Mouse (Mus musculus): Measurements from ENCODE around the gene Slc48a1. TPM values are rescaled to one million over a fixed set of nuclear protein-coding genes. Genes with fewer than 3 reads are reported as not detected.
A peak's percentile ranks its signal among the peaks of the same experiment; 100 is the strongest.

Gene Slc48a1
- polyA plus RNA-seq, 1 experiment from 2014 or later, result 42.2 TPM

DNA sequence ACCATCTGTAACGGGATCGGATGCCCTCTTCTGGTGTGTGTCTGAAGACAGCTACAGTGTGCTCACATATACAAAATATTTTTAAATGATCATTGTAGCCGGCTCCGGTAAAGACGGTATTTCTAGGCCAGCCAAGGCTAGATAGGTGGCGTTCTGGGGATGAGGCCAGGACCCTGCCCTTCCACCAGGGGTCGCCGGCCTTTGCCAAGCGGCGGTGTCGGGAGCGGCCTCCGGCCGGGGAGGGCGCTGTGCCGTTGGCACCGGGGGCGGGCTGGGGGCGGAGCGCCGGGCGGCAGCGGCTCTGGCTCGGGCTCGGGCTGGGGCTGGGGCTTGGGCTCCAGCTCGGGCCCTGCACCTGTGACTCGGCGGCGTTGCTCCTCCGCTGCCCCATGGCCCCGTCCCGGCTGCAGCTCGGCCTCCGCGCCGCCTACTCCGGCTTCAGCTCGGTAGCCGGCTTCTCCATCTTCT is 5.8 kb downstream of the Slc48a1 start:
- peak overlapping the region; percentile 74 for H3K4me3 ChIP-seq
- peak overlapping the region; percentile 84 for H3K9ac ChIP-seq
- H3K27me3 ChIP-seq, result peaks cover 13% of the 10 kb centered on the region; the same call in 1 of the 2 replicates
- peaks cover 73% of the 10 kb centered on the region for H3K4me1 ChIP-seq
- no peaks in the 10 kb centered on the region for H3K36me3 ChIP-seq
- ATAC-seq (ENCODE audit: borderline replicate concordance, extremely low read depth, low FRiP score, low TSS enrichment), result peak; percentile 82
- peak overlapping the region; percentile 91 for H3K4me2 ChIP-seq
- 3% methylated on average over 39 of the region's 39 CpGs for WGBS
- peak overlapping the region; percentile 44; the same call in 1 of the 2 replicates for H3K27ac ChIP-seq
- no peaks in the 10 kb centered on the region for H3K9me3 ChIP-seq

DNA sequence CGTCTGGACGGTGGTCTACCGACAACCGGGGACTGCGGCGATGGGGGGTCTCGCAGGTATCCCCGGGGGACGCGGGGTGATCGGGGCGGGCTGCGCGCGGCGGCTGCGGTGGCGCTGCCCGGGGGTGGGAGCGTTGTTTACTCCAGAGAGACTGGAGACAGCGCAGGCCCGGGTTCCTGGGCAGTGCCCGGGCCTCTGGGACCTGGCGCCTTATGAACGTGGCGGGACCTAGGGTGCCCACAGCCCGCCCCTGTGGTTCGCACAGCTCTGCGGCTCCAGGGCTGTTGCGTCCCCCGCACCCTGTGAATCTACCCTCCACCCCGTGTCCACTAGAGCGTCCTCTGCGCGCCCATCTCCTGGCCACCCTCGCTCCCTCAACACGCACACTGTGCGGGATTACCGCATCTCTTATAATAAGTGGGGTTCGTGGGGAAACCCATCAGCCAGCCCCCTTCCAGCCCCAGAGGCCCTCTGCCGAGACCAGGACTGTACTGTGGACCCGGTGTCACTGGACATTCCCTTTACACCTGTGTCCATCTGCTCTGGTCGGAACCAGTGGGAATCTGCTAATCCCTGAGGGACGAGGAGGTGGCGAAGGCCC is 6.3 kb downstream of the Slc48a1 start:
- ATAC-seq (ENCODE audit: borderline replicate concordance, extremely low read depth, low FRiP score, low TSS enrichment), result peak; percentile 60
- Histone ChIP-seq H3K27ac (peak overlapping the region; percentile 44; the same call in 1 of the 2 replicates), H3K27me3 (peaks cover 13% of the 10 kb centered on the region; the same call in 1 of the 2 replicates), H3K4me2 (peak overlapping the region; percentile 91), H3K36me3 (no peaks in the 10 kb centered on the region), H3K9me3 (no peaks in the 10 kb centered on the region), H3K4me1 (peaks cover 72% of the 10 kb centered on the region), H3K9ac (peak overlapping the region; percentile 84), H3K4me3 (peak overlapping the region; percentile 74)
- 6% methylated on average over 45 of the region's 45 CpGs for WGBS

DNA sequence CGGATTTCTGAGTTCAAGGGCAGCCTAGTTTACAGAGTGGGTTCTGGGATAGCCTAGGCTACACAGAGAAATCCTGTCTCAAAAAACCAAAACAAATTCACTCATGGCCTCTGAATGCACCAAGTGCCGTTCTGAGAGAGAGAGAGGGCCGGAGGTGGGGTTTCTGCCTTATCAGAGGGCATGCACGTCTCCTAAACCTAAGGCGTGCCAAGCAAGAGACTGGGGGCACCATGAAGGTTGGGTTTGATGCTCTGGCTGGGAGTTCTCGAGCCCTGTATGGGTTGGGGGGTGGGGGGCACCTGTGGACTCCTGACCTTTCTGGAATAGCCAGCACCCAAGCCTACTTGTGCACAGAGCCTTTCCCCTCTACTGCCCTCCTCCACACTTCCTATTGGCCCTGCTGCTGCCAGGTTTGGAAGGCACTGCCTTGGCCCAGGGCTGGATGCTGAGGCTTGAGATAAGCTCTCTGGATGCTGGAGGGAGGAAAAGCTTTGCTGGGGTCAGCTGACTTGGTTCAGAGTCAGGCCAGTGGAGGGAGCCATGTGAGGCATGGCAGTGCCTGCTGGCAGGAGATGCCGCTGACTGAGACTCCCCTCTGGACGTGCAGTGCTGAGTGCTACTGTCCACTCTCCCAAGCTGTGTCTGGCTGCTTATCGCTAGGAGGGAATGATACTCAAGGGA is 7.6 kb downstream of the Slc48a1 start:
- Histone ChIP-seq H3K36me3 (0 out of 2 replicates have a peak, but pooled peaks cover 3% of the 10 kb centered on the region), H3K9me3 (no peaks in the 10 kb centered on the region), H3K9ac (no peak overlapping the region), H3K4me3 (no peak overlapping the region), H3K4me1 (peaks cover 63% of the 10 kb centered on the region), H3K27ac (no peak overlapping the region), H3K4me2 (0 out of 2 replicates have a peak overlapping the region, but pooled peaks have one; percentile 91), H3K27me3 (peaks cover 13% of the 10 kb centered on the region; the same call in 1 of the 2 replicates)
- WGBS, result 71% methylated on average over 9 of the region's 9 CpGs
- no peak for ATAC-seq (ENCODE audit: borderline replicate concordance, extremely low read depth, low FRiP score, low TSS enrichment)

DNA sequence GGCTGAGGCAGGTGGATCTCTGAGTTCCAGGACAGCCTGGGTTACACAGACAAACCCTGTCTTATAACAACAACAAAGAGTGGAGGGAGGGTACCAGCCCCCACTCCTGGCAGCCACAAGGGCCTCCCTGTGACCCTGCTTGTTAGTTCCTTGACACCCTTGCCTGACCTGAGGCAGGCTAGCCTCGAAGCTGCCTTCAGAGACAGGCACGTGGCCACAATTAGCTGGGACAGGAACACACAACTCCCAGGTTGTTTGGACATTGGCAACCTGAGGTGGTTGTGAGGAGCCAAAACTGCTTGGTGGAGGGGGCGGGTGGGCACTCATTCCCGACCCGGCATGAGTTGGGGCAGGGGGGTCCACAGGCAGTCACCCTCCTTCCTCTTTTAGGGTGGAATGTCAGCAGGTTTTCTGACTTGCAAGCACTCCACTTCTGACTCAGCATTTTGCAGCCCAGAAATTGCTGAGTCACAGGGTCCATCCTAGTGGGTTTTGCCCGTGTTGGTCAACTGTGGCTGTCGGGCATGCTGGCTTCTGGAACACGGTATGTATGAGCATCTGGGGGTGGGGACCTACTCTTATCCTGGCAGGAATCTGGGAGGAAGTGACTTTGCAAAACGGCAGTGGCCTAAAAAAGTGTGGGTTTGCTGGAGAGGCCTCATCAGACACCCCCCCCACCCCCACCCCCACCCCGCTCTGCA is 8.2 kb downstream of the Slc48a1 start:
- H3K27me3 ChIP-seq, result peaks cover 10% of the 10 kb centered on the region; the same call in 1 of the 2 replicates
- WGBS, result 55% methylated on average over 10 of the region's 10 CpGs
- no peak overlapping the region for H3K27ac ChIP-seq
- H3K36me3 ChIP-seq, result 0 out of 2 replicates have a peak, but pooled peaks cover 9% of the 10 kb centered on the region
- no peak overlapping the region for H3K9ac ChIP-seq
- H3K4me3 ChIP-seq, result no peak overlapping the region
- H3K4me1 ChIP-seq, result peaks cover 60% of the 10 kb centered on the region
- no peaks in the 10 kb centered on the region for H3K9me3 ChIP-seq
- H3K4me2 ChIP-seq, result no peak overlapping the region
- ATAC-seq (ENCODE audit: borderline replicate concordance, extremely low read depth, low FRiP score, low TSS enrichment), result no peak

DNA sequence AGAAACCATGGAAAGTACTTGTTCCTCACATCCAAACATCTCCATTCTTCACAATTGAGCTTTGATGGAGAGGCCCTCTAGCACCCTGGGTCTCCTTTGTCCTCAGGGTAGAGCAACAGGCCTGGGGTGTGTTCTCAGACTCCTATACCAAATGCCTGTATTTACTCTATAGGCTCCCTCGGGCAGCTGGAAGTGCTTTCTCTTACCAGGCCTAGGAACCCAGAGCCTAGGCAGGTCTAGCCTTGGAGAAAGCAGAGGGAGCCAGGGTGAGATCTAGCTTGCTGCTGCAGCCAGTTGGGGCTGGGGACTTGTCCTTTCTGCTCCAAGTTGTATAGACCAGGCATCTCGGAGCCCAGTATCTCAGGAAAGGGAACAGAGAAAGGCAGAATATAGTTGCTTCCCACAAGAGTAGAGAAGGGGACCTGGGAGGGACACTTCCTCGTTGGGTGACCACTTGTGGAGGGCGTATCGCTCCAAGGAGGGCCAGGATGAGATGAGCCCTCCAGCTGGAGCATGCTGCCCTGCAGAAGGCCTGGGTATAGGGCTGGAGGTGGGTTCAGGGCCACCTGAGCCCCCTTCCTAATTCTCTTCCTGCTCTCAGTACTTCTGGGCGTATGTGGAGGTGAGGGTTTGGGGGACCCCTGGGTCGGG is 9.0 kb downstream of the Slc48a1 start:
- H3K27me3 ChIP-seq, result peaks cover 9% of the 10 kb centered on the region; the same call in 1 of the 2 replicates
- peaks cover 10% of the 10 kb centered on the region; the same call in 1 of the 2 replicates for H3K36me3 ChIP-seq
- H3K9ac ChIP-seq, result no peak overlapping the region
- no peaks in the 10 kb centered on the region for H3K9me3 ChIP-seq
- no peak overlapping the region for H3K27ac ChIP-seq
- no peak for ATAC-seq (ENCODE audit: borderline replicate concordance, extremely low read depth, low FRiP score, low TSS enrichment)
- peaks cover 53% of the 10 kb centered on the region for H3K4me1 ChIP-seq
- whole genome bisulfite sequencing, result 60% methylated on average over 7 of the region's 7 CpGs
- no peak overlapping the region for H3K4me3 ChIP-seq
- no peak overlapping the region for H3K4me2 ChIP-seq

DNA sequence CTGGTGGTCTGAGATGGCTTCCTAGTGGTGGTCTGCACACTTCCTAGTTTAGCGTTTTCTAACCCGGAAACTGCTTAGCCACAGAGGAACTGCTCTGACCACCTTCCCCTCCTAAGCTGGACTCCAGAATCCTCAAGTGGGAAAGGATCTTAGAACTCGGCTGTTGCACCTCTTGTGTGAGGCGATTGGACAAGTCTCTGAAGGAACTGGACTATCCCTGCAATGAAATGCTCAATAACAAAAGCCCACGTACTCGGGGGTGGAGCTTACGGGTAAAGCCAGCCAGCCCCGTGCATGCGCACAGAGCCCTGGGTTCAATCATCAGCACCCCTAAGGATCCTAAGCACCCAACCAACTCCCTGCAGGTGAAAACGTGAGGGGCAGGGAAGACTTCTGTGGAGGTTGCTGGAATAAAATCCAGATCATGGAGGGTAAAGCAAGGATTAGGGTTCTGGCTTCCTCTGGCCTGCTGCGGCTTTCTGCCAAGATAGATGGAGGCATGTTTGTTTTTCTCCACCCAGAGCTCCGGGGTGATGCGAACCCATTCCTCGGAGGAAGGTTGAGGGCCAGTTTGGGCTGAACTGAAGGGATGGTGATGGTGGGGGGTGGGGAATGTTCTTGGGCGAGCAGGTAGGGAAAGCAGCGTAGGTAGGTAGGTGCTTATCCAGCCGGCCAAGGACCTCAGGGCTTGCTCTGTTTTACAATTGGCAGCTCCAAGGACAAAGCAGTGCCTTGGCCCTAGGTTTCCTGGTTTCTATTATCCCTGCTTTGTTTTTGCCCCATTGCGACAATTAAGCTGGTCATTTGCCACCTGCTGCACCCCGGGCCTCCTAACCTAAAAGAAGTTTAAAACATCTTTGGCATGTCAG is 9.7 kb downstream of the Slc48a1 start:
- H3K9ac ChIP-seq, result no peak overlapping the region
- ATAC-seq (ENCODE audit: borderline replicate concordance, extremely low read depth, low FRiP score, low TSS enrichment), result no peak
- peaks cover 45% of the 10 kb centered on the region for H3K4me1 ChIP-seq
- H3K27ac ChIP-seq, result no peak overlapping the region
- H3K4me3 ChIP-seq, result no peak overlapping the region
- WGBS, result 67% methylated on average over 19 of the region's 19 CpGs
- peaks cover 7% of the 10 kb centered on the region; the same call in 1 of the 2 replicates for H3K27me3 ChIP-seq
- H3K9me3 ChIP-seq, result no peaks in the 10 kb centered on the region
- no peak overlapping the region for H3K4me2 ChIP-seq
- peaks cover 18% of the 10 kb centered on the region; the same call in 1 of the 2 replicates for H3K36me3 ChIP-seq

DNA sequence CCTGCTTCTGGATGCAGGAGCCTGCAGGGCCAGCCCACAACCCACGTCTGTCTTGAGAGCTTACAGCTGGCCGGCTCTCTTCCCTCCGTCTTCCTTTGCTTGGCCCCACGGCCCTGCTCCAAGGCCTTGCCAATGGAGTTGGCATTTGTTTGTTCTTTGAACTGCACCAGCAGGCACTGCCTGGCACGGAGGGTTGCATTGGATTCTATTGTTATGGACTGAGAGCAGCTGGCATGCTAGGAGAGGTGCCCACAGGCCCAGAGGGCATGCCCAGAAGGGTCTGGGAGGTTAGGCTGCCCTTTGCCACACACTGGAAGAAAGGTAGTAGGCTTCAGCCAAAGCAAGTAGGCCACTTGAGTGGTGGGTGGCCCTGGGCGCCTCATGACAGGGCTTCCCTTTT is 10.5 kb downstream of the Slc48a1 start:
- H3K4me1 ChIP-seq, result peaks cover 43% of the 10 kb centered on the region
- WGBS, result 38% methylated on average over 6 of the region's 6 CpGs
- H3K9me3 ChIP-seq, result no peaks in the 10 kb centered on the region
- H3K36me3 ChIP-seq, result peaks cover 26% of the 10 kb centered on the region
- no peak for ATAC-seq (ENCODE audit: borderline replicate concordance, extremely low read depth, low FRiP score, low TSS enrichment)
- H3K27me3 ChIP-seq, result no peaks in the 10 kb centered on the region
- H3K4me3 ChIP-seq, result no peak overlapping the region
- no peak overlapping the region for H3K27ac ChIP-seq
- no peak overlapping the region for H3K9ac ChIP-seq
- H3K4me2 ChIP-seq, result no peak overlapping the region

DNA sequence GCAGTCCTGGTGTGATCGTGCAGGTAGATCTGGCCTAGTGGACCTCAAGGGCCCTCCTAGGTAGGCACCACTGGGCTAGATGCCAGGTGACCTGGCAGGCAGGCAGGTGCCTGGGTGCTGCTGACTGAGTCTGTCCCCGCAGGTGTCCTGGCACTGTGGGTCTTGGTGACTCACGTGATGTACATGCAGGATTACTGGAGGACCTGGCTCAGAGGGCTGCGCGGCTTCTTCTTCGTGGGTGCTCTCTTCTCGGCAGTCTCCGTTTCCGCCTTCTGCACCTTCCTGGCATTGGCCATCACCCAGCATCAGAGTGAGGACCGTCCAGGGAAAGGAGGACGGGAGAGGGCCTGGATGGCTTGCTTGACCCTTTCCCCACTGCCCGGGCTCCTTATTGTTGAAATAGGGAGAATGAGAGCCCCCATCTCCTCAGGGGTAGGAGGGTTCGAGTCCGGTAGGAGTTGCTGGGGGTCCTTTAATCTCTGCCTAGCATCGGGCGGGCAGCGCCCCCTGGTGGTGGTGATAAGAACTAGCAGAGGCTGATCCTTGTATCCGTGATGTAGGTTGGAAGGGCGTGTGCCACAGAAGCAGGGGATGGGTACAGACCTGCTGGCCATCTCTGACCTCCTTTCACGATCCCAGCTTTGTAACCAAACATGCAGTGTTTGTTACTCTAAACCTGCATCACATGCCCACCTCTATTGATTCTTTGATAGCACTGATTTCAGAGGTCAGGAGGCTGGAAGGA is 11.6 kb downstream of the Slc48a1 start:
- H3K4me2 ChIP-seq, result no peak overlapping the region
- H3K9me3 ChIP-seq, result no peaks in the 10 kb centered on the region
- no peak for ATAC-seq (ENCODE audit: borderline replicate concordance, extremely low read depth, low FRiP score, low TSS enrichment)
- peaks cover 37% of the 10 kb centered on the region for H3K36me3 ChIP-seq
- WGBS, result 55% methylated on average over 20 of the region's 20 CpGs
- peaks cover 38% of the 10 kb centered on the region for H3K4me1 ChIP-seq
- no peaks in the 10 kb centered on the region for H3K27me3 ChIP-seq
- no peak overlapping the region for H3K9ac ChIP-seq
- no peak overlapping the region for H3K4me3 ChIP-seq
- no peak overlapping the region for H3K27ac ChIP-seq

DNA sequence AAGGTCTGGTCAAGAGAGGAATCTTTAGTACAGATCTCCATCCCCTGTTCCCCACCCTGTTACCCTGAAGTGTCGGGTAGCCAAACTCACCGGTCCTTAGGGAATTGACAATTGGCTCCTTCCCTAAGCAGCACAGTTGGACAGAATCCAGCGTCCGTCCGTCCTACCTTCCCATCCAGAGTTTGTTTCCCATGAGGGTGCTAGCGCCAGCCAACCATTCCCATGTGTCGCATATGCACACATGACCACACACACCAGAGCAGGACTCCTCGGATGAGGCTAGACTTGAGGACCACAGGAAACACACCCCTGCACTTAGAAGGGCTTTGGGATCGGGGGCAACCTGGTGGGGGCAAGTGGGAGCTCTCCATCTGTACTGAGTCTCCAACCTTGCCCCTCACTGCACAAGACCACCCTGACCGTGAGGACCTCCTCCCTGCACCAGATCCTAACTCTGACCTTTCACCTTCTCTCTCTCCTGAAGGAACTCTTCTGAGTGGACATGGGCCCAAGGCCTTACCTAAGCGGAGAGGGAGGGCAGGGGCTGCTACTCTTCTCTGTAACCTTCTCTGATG is 12.9 kb downstream of the Slc48a1 start:
- Histone ChIP-seq H3K9me3 (no peaks in the 10 kb centered on the region), H3K4me1 (peaks cover 33% of the 10 kb centered on the region), H3K27me3 (no peaks in the 10 kb centered on the region), H3K4me2 (no peak overlapping the region), H3K27ac (no peak overlapping the region), H3K36me3 (peaks cover 50% of the 10 kb centered on the region), H3K9ac (no peak overlapping the region), H3K4me3 (no peak overlapping the region)
- 88% methylated on average over 11 of the region's 11 CpGs for WGBS
- ATAC-seq (ENCODE audit: borderline replicate concordance, extremely low read depth, low FRiP score, low TSS enrichment), result 0 out of 2 replicates have a peak, but pooled peaks have one; percentile 6
